Mouse (Mus musculus) c-Kit-positive CD71-positive TER-119-positive erythroid progenitor cells, embryonic 14.5 days (primary cell): ENCODE data around the gene Acsl1.

Experiments
- DNase-seq: peaks from one replicate; pipeline ENCODE4 v3.0.0-alpha.2; 2013; ENCODE audit warnings: low spot score

Acsl1 gene

DNA sequence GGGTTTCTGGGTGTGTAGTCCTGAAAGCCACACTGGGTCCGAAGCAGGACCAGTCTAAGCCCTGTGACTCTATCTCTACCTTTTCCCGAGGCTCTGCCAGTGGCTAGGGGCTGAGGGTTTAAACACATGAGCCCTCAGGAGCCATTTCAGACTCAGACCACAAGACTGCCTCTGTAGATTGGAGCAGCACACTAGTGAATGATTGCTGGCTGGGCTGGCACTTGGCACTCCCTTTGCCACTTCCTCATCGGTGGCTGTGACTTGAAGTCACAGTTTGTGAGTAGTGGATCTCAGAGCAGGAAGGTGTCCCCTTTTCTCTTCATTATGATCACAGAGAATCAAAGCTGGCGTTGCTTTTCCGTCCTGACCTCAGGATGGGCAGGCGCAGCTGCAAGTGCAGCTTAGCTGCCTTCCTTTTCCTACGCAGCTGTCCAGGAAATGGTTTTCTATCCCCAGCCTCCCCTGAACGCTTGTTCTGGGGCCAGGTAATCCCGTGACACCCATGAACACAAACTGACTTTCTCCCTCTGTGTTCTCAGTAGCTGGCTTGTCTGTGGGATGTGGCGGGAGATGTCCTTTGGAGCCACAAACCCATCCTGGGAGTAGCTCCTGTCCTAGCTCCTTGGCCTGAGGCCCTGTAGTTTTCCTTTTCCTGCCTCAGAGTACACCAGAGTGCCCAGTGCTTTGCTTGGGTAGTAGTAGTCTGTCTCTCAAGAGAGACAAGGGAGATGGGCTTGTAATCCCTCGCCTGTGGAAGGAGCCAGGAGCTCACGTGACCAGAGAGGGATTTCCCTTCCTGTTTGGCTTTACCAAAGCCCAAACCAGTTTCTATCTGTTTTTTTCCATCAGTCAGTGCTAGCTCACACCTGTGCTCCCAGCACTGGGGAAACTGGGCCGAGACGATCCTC, 37.9 kb downstream of the Acsl1 start:
- no peak for DNase-seq

DNA sequence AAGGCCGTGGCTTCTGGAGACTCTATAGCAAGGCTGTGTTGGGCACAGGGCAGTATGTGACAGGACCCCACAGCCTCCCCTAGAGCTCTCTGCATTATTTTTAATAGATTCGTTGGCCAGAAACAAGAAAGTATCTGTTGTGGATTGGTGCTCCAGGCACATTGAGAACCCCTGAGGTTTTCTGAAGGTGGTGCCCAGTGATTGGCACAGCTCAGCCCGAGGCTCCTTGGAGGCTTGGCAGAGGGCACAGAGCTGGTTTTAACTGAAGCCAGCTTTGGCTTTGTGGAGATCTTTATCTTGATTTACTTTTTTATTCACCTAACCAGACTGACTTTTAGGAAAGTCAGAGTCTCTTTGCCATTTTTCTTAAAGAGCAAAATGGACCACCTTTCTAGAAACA, 38.6 kb downstream of the Acsl1 start:
- no peak for DNase-seq

DNA sequence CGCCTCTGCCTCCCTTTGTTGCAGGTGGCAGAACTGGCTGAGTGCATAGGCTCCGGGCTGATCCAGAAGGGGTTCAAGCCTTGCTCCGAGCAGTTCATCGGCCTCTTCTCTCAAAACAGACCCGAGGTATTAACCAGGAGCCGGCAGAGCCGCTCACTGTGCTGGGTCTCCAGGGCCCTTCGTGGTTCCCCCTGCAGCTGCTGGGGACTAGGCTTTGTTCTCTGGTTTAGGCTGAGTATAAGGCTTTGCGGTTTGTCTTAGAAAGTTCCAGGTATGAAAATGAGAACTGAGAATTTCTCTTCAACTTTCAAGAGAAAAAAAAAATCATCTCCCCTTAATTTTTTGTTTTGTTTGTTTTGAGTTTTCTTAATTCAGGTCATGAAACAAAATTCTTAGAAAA, 40.5 kb downstream of the Acsl1 start:
- no peak for DNase-seq

DNA sequence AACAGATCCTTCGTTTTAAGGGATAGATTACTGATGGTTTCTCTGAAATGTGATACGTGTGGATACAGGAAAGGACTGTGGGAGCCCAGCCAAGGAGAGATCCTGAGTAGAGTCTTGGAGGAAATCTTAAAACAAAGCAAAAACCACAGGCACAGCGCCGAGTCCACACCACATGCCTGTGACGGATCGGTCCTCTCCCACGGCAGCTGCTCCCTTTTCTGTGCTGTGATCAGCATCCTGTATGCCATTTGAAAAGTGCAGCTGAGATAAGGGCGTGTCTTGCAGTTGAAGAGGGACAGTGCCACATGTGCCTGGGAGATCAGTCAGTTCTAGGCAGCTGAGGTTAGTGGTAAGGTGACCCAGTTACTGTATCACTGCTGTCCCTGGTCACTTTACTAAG, 41.7 kb downstream of the Acsl1 start:
- no peak for DNase-seq

DNA sequence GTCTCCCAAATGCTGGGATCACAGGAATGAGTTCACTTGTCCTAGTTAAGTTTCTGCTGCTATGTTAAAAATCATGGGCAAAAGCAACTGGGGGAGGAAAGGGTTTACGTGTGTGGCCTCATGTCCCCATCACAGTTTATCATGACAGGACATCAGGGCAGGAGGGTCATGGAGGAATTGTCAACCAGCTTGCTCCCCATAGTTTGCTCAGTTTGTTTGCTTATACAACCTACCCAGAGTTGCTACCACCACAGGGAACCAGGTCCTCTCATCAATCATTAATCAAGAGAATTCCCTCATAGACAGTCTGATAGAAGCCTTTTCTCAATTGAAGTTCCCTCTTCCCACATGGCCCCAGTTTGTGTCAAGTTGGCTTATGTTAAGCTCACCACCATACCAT, 43.2 kb downstream of the Acsl1 start:
- DNase-seq = no peak

DNA sequence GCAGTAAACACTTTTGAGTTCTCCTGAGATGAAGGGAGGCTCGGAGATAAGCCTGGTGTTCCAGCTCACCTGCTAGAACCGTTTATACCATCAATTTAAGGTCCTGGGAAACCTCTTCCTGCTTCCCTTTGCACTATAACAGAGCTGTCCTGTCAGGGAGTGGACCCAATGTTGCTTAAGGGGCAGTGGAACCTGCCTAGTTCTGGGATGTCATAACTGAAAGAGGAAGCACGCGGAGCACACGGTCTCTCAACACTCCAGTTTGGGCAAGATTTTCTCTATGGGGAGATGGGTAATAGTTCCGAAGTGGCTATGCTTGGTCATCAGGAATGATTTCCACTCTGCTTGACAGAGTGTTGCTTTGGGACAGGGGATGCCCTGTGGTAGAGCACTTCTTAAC, 49.8 kb downstream of the Acsl1 start:
- no peak for DNase-seq

DNA sequence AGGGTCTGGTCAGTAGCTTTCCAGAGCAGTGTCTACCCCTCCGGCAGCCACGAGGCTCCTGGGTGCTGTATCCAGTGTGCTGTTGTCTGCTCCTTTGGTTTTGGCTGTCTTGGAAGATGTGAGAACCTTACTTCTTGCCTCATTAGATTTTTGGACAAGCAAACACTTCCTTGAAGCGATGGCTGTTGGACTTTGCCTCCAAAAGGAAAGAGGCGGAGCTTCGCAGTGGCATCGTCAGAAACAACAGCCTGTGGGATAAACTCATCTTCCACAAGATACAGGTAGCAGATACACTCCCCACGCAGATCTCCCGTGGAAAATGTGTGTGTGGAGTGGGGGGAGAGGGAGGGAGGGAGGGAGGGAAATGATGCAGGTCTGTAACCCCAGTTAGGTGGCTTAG, 55.3 kb downstream of the Acsl1 start:
- no peak for DNase-seq

DNA sequence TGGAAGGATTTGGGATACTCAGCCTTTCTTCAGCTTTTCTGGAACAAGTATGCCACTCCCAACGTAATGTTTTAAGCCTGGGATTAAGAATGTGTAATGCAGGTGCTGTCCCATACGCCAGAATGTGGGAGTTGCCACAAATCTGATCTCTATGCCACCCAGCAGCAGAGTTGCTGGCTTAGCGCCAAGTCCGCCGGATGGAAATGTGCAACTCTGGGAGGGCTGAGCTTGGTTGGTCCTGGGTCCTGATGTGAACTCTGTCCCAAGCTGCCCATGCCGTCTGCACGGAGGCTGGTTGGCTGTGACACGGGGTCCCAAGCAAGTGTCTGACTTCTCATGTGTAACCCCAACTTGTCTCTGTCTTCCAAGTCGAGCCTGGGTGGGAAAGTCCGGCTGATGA, 56.0 kb downstream of the Acsl1 start:
- no peak for DNase-seq

DNA sequence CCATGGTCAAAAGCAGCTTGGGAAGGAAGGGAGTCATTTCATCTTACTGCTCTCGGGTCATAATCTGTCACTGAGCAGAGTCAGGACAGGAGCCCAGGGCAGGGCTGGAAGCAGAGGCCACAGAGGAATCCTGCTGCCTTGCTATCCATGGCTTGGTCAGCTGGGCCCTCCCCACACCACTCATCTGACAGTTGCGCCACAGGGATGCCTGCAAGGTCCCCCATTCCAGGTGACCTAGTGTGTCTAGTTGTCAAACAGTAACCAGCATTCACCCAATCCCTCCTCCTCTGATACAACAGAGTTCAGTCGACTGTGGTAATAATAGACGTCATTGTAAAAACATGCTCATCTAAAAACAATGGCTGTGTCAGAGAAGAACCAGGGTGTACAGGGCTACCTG, 58.7 kb downstream of the Acsl1 start:
- no peak for DNase-seq

DNA sequence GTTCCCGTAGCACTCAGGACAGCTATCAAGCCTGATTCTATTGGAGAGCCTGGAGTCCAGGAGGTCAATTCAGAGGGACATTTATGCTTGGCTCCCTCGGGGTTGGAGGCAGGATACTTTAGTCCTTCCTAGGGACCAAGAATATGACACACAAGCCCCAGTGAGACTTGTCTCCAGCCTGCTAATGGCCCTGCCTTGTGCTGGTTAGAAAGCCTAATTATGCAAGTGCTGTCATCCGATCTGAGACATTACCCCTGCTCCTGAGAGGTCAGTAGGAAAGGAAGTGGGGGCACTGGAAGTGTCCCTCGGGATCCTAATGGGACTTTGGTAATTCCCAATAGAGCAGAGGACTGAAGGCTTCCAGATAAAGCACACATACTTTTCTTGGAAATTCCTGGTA, 59.7 kb downstream of the Acsl1 start:
- DNase-seq = no peak

DNA sequence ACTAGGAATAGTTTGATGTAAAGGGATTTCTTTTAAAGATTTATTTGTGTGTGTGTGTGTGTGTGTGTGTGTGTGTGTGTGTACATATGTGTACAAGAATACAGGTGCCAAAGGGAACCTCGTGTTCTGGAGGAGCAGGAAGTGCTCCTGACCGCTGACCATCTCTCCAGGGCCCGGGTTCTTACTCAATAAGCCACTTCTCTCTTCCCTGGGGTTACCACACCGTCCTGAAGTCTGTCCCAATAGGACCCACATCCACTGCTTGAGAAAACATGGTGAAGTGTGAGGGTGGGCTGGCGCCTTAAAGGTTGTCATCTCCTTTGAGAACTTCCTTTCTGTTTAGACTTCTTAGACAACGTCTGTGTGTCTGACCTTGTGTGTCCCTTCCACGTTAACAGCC, 63.1 kb downstream of the Acsl1 start:
- DNase-seq = no peak

DNA sequence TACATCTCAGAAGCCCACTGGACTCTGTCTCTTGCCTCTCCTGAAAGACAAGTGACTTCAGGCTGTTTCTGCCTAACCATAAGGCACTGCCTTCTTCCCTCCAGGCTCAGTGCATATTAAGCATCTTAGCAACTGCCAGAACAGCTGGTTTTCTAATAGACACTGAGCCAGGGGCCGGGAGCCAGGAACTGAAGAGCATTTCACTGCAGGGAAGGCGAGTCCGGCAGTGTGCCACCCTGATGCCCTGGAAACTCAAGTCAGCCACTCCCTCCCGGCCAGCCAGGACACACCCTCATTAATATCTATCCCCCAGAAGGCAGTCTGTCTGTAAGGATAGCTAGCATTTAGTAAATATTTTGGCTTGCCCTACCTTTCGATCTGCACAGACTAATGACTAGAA, 68.9 kb downstream of the Acsl1 start:
- peak; percentile 67 for DNase-seq

DNA sequence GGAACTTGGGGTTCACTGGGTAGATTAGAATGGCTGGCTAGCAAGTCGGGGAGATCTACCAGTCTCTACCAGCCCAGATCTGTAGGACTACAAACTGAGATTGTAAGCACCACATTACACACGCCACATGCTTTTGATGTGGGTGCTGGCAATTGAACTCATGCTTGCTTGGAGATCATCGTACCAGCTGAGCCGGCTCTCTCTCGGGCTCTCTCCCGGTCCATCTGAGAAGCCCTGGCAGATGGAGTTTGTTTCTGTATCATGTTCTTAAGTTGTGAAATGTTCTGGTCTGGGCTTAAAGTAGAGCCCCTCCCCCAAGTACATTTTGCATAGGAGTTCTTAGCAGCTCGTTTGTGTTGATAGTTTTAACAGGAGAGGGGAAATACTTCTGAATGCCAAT, 72.4 kb downstream of the Acsl1 start:
- DNase-seq = no peak

DNA sequence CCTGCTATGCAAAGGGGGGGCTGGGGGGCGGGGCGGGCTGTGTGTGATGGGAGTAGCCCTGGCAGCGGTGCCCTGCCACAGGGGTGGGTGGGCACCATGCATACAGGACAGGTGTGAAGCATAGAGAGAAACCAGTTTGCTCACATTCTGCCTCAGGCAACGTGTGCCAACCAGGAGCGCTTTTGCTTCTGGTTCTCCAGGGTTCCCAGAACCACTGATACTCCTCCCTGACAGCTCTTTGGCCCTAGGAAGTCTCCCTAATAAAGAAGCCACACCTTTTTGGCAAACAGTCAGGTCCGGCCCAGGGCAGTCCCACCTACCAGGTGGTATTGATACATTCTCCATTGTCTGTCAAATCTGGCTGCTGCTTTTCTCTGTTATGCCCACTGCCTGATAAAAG, 72.8 kb downstream of the Acsl1 start:
- no peak for DNase-seq

DNA sequence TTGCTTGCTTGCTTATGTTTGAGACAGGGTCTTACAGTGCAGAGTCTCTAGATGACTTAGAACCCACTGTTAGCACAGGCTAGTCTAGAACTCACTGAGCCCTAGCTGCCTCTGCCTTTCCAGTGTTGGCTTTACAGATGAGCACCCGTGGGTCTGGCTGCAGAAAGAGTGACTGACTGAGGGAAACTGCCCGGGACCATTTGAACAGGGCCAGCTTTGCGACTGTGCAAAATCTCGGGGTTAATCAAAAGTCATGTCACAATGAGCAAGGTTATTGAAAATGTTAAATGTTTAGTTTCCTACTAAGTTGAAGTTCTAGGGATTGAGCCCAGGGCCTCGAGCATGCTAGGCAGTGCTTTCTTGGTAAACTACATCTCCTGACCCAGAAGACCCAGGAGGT, 75.0 kb downstream of the Acsl1 start:
- DNase-seq = no peak

DNA sequence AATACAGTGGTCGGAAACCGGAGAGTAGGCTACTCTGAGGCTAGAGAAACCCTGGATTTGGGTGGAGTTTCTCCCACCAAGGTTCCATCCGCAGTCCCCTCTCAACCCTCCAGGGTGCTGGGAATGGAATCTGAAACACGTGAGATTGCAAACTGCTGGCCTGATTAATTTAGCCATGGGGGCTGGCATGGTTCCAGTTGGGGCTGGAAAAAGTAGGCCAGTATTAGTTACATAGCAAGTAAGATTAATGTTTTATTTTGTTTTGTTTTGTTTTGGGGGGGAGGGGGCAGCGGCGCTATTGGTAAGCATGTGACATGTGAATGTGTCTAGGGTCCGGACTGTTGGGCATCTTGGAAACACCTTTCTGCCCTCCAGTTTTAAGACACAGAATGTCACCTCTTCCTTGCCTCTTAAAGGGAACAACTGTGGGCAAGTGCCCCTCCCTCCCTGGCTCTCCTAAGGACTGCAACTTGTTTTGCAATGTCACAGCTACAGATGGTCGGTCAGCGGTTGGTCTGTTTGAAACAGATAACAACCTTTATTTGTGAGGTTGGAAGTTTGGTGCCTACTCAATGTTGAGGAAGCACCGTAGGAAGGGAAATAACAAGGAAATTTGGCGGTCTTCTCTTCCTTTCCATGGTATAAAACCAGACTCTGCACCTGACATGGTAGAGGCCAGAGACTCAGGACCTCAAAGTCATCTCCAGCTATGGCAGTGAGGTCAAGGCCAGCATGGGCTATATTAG, 75.8 kb downstream of the Acsl1 start:
- peak; percentile 90 for DNase-seq

DNA sequence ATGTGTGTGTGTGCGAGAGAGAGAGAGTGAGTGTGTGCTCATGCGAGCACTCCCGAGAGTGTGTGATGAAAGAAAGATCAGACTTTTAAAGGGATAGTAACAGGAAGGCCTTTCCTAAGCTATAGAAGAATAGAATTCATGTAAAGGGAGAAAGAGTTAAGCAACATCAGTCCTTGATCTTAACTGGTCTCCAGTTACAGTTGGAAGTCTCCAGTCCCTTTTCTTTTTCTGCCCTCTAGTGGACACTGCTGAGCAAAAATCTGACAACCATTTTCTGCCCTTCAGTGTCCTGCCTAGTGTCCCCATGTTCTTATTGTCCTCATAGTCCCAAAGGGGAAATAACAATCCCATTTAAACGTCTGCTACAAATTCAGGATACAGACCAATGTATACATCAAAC, 76.4 kb downstream of the Acsl1 start:
- peak; percentile 90 for DNase-seq

DNA sequence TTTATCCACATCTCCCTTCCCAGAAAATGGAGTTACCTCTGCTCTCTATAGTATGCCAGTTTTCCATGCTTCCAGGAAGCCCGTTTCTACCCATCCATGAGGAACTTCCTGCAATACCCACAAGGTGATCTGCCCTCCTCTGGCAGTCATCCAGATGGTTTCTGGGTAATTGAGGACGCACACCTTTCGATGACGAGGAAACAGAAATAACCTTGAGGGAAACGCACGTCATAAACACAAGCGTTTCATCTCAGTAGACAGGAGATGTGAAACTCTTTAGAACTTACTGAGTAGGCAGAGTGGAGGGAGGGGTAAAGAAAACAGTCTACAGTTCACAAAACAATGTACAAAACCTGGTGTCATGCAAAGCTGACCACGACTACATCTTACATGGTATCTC, 79.2 kb downstream of the Acsl1 start:
- no peak for DNase-seq

DNA sequence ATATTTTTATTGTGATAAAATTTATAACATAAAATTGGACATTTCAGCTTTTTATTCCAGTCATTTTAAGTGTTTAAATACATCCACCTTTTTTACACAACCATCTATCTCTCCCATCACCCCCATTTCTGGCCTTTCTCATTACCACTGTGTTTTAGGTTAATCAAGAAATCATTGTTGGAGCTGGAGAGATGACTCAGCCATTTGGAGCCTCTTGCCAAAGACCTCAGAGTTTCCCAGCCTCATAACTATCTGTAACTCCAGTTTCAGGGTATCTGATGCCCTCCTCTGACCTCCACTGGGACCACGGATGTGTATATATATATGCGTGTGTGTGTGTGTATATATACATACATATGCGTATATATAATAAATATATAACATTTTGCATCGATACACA, 80.2 kb downstream of the Acsl1 start:
- peak; percentile 74 for DNase-seq

DNA sequence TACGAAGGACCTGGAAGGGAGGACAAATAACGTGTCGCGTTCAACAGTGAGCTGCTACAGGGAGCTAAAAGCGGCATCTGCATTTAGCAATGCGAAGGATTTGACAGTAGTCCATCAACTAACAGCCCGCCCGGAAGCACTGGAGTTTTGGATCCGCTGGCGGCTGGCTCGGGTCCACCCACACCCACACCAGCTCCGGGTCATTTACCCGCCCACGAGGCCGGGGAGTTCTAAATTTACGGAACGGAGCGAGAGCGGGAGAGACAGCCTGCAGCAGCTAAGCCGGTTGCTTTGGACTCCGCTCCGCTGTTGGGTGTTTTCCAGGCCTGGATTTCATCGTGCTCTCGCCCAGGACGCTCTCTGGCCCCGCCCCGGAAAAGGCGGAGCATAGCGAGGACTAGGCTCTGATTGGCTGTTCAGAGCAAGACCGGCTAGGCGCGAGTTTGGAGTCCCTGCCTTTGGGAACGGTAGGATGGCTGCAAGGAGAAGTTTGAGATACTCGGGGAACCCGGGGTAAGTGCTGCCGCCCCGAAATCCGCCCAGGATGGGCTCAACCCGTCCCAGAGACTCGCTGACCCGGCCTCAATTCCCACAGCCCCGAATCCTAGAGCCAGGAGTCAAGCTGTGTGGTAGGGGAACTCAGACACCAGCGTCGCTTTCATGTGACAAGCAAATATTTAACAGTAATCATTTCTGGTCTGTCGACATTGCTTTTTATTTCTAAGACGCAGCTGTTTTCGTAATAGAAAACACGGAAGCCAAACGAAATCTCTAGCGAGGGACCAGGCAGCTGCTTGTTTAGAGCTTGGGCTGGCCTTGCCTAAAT, 81.0 kb downstream of the Acsl1 start, which contains the start of gene Cenpu:
TSS of gene Cenpu (plus strand) at position 414 of the 826 bp plus-strand sequence.
- DNase-seq = peak; percentile 100

DNA sequence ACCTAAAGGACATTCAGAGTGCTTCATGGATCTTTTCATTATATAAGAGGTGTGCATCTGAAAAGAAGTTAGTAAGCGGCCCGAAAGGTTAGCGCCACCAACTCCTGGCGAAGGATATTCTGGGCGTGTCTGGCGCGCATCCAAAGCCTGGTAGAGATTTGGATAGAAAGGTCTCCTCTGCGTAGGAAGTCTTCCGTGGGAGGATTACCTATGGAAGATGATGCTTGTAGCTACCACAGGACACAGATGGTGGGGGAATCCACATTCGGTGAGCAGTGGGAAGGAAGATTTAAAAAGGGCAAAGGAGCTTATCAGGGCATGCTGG, 81.6 kb downstream of the Acsl1 start:
- DNase-seq = peak; percentile 54

DNA sequence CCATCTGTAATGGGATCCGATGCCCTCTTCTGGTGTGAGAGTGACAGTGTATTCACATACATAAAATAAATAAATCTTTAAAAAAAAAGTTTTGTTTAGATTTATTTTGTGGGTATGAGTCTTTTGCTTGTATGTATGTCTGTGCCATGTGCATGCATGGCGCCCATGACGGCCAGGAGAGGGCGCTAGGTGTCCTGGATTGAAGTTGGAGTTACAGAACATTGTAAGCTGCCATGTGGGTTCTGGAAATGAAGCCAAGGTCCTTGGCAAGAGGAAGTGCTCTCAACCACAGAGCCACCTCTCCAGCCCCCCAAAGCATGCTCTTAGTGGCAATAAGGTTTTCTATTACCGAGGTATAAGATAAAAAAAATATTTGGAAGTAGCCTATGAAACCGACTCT, 88.6 kb downstream of the Acsl1 start:
- peak; percentile 54 for DNase-seq

DNA sequence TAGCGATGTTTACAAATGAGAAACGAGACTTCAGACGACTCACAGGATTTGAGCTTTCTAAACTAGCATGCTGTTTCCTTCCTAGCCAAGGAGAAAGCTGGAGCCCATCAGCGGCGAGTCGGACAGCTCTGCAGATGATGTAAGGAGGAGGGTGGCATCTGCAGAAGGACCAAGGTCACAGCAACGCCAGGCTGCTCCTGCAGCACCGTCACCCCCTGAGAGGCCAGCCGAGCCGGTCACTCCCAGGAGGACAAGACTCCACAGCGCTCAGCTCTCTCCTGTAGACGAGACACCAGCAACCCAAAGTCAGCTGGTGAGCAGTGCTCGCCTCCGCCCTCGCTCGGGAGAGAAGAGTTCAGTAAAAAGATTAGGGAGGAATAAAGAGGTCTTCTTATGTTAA, 91.5 kb downstream of the Acsl1 start:
- DNase-seq = no peak
